Mouse (Mus musculus) left cerebral cortex, adult 9 months (tissue): Measurements from ENCODE around the gene Pdss2.
A peak's percentile ranks its signal among the peaks of the same experiment; 100 is the strongest.
"Not testable (repeated sequence)": the region's sequence is repeated elsewhere in the genome, so short reads cannot be mapped to it uniquely, and the experiment has no call there.

Source experiments
- DNase-seq, 2 experiments: peaks; one replicate each; pipeline ENCODE4 v3.0.0; 2022; ENCODE audit warnings: low spot score in 2 of 2

The Pdss2 gene

DNA sequence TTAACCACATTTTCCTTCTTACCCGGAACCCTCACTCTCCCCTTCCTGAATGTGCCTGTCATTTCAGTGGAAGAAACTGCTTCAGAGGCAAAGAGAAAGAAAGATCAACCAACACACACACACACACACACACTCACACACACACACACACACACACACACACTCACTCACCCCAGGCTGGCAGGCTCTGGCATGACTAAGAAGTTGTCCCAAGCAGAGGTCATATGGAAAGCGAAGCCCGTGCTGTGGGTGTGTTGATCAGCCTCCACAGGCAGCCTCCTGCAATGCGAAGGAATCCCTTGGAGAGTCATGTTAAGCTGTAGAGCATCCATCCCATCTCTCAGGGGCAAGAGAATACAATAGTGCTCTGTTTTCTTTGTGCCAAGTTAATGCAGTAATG, 154.0 kb downstream of the Pdss2 start:
- no peak for DNase-seq

DNA sequence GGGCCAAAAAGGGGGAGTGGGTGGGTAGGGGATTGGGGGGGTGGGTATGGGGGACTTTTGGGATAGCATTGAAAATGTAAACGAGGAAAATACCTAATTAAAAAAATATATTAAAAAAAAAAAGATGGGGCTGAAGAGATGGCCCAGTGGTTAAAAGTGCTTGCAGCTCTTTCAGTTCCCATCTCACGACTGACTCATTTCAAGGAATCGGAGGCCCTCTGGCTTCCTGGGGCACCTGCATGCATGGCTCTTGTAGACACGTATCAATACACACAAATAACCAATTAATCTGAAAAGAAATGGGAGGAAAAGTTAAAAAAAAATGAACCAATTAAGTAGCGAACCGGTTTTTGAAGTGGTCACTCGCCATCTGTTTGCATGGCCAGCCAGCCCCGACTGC, 155.5 kb downstream of the Pdss2 start:
- no peak for DNase-seq

DNA sequence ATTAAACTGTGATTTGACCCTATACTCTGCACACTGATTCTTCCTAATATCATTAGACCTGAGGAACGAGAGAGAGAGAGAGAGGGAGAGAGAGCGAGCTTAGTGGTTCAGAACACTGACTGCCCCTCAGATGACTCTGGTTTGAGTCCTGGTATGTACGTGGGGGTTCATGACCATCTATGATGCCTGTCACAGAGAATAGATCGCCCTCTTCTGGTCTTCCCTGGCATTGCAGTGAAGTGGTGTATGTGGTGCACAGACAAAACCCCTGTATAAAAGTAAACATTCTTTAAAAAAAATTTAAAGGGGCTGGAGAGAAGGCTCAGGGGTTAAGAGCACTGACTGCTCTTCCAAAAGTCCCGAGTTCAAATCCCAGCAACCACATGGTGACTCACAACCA, 157.0 kb downstream of the Pdss2 start:
- peak in 1 of 2 experiments; percentile 43 for DNase-seq

DNA sequence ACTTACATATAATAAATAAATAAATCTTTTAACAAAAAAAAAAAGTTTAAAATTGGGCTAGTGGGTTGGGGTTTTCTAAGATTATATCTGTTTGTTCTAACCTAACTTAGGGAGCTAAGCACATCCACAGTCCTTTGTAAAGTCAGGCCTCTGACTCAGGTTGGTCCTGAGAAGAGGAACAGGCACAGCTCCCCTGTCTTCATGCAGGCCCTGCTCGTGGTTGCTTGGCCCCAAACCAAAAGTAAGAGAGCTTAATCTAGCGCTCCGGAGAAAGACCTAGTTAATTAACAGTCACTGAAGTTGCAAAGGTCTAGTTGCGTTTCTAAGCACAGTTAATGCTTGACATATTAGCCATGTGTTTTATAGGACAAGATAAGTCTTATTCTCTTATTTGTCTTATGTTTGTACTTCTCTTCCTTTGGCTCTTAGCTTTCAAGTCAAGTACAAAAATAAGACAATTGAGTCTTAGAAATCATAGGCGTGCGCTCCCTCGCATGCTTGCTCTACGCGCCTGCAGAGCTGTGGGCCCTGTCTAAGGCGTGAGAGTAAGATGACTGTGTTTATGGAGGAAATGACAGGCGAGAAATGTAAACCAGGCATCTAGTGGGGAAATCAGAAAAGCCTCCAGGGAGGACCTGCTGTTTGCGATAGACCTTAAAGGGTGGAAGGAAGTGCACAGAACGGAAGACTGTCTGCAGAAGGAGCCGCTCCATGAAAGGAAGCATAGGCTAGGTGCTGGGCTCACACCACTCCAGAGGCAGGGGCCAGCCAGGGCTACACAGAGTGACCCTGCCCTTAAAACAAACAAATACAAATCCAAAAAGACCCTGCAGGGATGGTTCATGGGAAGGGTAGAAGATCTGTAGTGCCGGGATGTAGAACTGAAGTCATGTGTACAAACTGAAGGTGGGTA, 157.7 kb downstream of the Pdss2 start:
- DNase-seq: no peak

DNA sequence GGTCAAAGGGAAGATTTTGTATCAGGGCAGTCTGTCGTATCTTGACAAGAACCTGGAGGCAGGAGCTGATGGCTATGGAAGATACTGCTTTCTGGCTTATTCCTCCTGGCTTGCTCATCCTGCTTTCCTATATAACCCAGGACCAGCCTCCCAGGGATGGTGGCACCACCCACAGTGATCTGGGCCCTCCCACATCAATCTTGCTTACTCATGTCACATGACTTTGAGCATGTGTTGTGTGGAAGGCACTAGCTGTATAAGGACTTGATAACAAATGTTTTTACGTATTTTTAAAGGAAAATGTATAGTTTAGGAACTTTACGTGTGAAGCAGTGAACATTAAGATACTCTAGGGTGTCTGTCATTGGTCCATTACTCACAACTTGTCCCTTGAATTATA, 161.4 kb downstream of the Pdss2 start:
- DNase-seq: no peak

DNA sequence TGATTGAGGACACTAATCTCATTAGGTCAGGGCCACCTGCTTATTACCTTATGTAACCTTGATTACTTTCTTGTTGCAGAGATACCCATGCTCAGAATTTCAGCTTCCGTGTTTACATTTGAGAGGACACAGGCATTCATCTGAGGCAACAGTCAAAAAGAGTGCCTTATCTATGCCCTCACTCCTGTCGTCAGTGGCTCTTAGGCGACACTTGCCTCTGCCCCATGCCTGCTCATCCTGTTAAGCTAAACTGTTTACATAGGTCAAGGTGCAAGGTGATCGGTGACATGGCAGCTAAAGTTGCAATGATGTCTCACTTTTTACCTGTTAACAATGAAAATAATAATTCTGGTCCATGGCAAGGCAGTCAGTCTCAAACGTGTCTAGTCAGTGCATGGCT, 163.3 kb downstream of the Pdss2 start:
- DNase-seq: no peak

DNA sequence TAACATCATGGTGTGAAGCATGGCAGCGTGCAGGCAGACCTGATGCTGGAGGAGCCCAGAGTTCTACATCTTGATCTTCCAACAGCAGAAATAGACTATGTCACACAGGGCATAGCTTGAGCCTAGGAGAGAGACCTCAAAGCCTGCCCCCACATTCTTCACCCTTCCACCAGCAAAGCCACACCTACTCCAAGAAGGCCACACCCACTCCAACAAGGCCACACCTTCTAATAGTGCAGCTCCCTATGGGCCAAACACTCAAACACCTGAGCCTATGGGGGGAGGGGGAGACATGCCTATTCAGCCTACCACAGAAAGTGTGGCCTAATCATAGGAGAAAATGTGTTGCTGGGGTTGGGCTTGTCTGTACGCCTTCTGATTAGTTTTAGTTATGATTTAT, 171.6 kb downstream of the Pdss2 start:
- DNase-seq: no peak

DNA sequence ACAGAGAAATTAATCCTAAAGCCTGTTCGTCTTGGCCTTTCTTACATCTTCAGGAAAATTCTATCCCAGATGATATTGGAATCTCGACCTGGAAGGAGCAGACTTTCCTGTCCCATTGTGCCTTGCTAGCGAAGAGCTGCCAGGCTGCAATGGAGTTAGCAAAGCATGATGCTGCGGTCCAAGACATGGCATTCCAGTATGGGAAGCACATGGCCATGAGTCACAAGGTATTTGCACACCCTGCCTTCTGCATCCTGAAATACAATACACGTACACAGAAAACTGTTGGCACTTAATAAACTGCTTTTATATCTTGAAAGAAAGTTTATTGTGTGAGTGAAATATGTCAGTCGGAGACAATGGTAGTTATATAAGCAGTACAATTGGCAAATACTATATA, 172.5 kb downstream of the Pdss2 start:
- no peak for DNase-seq

DNA sequence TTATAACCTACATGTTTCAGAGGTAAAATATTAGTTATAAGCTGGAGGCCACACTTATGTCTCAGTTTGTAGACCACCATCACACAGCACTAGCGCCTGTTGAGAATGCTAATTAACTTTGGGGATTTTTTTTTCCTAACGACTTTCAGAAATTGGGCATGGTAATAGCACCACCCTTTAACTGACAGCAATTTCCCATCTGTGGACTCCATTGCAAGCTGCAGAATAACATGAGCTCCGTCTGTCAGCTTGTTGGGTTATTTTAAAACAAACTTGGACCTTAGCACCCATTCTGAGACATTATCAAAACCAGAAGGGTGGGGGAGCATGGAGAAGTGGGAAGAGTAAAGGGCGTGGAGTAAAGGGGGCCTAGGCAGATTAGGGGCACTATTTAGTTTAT, 174.5 kb downstream of the Pdss2 start:
- DNase-seq: no peak

DNA sequence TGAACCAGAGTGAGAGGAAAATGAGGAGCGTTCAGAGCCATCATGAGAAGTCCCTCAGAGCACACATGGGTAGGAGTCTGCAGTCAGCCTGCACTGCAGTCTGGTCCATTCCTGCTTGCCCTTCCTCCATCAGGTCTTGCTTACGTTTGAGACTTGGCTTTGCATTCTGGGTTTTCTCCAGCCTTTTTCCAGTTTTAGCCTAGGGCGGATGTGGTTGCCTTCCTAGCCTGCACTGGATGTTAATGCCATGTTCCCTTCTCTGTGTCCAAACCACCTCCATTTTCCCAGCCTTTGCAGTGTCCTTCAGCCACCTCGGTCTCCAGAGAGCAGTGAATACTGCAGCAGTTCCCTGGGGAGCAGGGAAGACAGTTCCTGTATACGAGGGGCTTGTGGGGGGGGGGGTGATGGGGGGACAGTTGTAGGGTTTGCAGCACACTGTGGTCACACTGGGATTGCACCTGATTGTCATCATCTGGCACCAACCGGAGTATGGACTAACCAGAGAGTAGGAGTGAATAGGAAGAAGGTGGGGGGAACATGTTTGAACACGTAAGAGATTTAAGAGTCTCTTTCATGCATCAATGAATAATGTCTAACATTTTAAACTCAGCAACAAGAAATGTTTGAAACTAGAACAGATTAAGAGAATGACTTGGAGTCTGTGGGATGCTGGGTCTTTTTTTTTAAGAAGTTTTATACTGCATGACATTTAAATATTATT, 178.5 kb downstream of the Pdss2 start:
- DNase-seq: no peak

DNA sequence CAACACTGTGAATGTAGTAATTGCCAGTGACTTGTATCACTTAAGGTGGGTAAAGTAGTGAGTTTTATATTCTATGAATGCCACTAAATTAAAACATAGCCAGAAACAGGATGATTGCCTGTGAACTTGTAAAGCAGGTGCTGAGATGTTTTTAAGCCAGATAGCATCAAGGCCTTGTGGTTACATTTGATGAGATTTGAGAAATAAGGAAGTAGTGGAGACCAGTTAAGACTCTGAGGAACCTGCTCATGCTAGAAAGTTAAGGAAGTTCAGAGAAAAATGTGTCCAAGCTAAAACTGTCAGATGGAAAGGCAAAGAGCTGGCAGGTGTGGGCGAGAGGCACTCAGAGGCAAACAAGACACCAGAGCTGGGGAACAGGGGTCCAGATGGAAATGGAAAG, 184.8 kb downstream of the Pdss2 start:
- no peak for DNase-seq

DNA sequence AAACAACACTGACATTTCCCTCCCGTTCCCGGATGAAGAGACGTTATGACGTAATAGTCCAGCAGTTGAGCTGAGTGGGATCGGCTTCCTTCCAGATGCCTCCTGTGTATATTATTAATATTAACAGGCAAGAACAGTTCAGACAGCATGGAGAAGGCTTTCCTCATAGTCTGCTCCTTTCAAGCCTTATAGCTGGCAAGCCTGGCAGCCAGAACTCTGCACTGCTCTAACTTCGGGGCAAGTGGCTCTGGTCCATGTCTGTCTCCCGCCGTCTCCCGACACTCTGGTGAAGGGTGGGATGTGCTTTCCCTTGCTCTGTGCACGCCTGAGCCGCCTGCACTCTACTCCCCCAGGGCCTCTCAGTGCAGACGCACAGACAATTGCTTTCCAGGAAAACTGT, 185.6 kb downstream of the Pdss2 start:
- no peak for DNase-seq

DNA sequence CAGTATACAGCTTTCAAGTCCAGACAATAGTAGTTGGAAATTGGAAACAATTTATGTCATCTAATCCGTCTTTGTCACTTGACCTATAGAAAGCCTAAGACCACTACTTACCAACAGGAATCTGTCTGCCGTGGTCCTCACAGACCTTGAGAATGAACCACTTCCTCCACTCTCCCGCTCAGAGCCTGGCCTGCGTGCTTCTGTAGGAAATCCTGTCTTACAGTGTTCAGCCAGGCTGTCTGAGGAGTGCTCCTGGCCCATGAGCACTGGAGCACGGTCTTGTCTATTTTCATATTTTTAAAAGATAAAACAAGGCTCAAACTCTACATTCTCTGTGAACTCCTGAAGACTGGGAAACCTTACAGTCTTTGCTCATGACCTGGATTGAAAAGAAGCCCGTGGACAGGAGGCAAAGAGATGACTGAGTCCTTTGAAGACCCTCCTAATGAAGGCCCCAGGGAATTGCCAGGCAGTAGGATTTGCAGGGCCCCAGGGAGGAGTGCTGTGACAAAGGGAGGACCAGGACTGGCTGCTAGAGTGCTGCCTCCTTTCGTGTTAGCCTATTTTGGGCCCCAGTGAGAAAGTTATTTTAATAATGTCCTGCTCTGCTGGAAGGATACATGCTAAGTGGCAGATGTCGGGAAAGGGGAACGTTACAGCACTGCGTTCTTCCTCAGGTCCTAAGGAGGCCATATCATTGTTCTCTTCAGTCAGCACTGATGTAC, 188.4 kb downstream of the Pdss2 start:
- no peak for DNase-seq

DNA sequence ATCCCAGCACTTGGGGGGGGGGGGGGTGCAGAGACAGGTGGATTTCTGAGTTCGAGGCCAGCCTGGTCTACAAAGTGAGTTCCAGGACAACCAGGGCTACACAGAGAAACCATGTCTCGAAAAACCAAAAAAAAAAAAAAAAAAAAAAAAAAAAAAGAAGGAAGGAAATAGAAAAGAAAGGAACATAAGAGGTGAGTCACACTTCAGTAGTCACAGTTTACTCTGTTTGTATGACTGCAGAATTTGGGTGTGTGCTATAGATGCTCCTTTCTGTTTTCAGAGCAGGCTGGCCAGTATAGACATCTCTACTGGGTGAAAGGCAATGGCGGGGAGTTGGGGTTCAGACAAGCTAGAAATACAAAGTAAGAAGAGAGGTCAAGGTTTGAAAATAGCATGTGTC, 189.9 kb downstream of the Pdss2 start:
- DNase-seq: not testable (repeated sequence)

DNA sequence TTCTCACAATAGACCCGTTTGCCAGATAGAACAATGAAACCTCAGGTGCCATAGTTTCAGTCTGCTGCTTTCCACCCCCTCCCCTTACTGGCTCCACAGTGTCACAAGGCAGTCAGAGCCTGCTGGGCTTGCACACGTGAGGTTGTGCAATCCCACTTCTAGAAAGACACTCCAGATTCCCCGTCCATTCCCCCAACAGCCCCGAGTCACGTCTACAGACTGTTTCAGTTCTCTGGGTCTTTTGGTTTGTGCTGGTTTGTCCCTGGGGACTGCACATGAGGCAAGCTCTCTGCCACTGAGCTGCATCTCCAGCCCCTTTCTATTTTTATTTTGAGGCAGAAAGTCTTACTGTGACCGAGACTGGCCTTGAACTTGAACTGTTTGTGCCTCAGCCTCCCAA, 196.1 kb downstream of the Pdss2 start:
- no peak for DNase-seq

DNA sequence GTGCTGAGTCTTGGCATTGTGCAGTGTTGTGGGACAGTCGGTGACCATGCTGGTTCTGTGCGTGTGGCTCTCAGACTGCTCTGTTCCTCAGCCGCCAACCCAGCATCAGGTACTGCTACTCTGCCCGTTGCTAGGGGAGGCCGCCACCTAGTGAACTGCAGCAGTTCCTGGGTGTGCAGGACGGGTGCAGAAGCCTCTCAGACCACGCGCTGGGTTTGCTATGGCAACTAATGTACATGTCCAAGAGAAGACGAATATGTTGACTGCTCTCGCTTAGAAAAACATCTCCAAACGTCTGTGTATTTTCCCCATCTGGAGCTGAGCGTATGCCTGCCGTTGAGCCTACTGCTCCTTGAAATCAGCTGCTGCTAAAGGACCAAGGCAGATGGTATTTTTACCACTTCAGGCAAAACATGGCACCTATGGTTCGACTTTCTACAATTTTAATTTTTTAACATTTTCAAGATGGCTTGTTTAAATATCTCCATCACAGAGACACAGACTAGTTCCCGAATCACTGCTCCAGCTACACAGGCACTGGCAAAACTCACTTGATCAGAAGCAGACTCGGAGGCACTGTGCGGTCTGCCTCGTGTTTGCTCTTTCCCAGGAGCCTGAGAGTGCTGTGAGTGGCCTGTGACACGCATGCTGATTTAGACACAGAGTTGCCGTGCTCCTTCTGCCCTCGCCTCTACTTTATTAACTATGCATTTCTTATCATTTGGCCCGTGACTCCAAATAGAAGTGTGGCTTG, 199.6 kb downstream of the Pdss2 start:
- DNase-seq: peak in 1 of 2 experiments; percentile 50

DNA sequence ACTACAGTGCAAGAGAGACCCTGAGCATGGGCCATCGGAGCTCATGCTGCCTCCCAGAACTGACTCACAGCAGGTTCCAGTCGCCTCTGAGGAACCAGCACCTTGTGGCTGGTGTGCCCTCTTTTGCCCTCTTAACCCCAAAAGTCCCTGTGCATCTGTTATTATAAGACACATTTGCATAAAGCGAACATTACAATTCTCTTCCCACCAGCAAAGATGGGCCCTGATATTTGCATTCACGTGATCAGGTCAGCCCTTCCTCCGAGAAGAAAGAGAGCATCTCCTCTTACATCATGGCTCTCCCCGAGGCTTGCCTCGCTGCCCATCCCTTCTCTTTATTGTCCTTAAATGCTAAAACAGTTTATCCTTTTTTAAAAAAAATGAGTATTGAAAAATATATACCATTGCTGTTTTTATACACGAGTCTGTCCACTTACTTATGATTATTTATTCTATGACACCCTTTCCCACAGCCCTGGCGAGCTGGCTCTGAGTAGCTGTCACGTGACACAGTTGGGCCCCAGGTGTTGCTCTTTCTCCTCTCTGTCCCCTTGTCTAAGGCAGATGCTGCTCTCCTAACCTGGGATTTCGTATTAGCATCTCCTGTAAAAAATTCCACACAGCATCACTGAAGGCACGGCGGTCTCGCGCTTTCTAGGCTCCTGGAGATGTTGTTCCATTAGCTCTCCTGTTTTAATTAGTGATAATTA, 200.9 kb downstream of the Pdss2 start:
- DNase-seq: no peak

DNA sequence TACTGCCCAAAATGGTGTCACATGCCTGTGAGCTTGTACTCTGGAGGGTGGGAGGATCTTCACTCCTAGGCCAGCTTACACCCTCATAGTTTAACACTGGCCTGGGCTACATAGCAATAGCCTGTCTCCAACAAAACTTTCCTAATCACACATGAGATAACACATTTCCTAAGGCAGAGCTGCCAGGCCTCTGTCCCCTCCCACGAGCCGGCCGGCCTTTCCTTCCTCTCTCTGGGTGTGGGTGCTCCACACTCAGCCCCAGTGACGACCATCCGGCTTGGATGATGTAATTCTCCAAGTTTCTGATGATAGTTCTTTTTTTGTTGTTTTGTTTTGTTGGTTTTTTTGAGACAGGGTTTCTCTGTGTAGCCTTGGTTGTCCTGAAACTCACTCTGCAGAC, 203.3 kb downstream of the Pdss2 start:
- DNase-seq: no peak

DNA sequence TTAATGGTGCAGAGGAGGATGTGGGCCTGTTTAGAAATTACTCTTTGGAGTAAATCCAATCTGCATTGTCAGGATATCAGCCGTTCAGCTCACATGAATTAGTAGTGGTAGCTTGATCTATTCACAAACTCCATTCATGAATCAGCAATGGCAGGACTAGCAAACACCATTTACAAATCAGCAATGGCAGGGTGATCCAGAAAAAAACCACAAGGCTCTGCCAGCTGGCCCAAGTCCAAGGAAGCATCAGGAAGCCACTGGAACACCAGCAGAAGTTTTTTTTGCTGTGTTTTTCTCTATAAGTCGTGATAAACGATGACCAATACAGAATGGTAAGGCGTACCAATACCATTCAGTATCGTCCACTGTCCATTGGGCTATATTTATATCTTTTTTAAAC, 209.3 kb downstream of the Pdss2 start:
- DNase-seq: no peak

DNA sequence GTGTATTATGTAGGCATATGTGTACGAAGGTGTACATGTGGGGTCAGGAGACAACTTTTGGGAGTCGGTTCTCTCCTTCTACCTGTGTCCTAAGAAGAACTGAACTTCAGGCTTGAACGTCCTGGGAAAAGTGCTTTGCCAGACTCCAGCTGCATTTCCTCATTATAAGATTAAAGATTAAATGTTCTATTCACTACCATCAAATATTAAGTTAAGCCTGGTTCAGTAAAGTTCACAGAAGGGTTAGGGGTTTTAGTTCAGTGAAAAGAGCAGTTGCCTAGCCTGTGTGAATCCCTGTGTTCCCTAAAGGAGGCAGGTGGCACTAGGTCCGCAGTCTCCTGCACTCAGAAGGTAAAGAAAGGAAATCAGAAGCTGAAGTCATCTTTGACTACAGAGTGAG, 213.0 kb downstream of the Pdss2 start:
- no peak for DNase-seq

DNA sequence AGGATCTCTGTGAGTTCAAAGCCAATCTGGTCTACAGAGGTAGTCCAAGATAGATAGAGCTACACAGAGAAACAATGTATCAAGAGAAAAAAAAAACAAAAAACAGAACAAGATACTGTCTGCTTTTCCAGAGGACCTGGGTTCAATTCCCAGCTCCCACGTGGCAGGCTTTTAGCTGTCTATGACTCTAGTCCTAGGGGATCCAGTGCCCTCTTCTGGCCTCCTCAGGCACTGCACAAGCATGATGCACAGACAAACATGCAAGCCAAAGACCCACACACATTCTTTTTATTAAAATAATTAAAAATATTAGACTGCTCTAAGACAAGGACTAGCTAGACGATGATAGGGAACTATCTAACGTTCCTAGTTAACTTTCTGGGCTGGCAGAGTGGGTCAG, 214.5 kb downstream of the Pdss2 start:
- DNase-seq: no peak
